ENCODE assay signal across 9 mouse cellular contexts in the genomic region with DNA sequence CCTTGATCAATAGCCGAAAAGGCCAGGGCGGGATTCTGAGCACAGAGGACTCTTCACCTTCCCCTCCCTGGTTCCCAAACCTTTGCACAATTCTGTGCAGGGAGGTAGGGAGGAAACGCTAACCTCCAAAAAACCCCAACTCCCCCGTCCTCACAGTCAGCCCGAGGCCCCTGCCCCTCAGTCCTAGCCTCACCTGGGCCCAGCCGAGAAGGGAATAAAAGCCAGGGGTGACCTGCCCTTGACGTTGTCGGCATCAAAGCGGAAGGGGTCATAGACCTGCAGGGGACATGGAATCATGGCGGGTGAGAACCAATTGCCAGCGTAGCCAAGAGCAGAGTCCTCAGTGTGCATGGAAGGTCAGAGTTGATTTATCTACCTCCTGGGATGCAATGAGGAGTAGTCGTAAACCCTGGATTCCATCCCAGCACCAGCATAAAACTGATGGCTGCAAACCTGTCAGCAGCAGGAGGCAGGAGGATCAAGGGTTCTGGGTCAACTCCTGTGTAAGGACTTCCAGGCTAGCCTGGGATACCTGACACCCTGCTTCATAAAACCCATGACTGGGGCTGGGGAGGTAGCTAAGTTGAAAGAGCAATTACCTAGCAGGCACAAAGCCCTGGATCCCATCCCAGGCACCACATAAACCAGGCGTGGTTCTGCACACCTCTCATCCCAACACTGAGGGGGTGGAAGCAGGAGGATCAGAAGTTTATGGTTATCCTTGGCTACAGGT. TPM values are rescaled to one million over a fixed set of nuclear protein-coding genes. Genes with fewer than 3 reads are reported as not detected.
DNase-seq lines count a peak whose midpoint lies in the region; ATAC-seq lines count a peak whose summit lies in the region.
"Had no signal": no experiment of that assay in that cellular context is flagged by ENCODE, and none has a peak within 500 bp of the region (broad histone marks: within the 10 kb centered on the region; RNA-seq: fewer than 3 reads in every experiment).

No protein-coding gene starts in this region.

- H3K27me3 ChIP-seq in kidney, embryonic 15.5 days: no peaks in the 10 kb centered on the region
- no peaks in the 10 kb centered on the region for H3K27me3 ChIP-seq in embryonic facial prominence, embryonic 10.5 days (replicated peaks; ENCODE audit: low read depth, poor library complexity, severe bottlenecking)
- no peaks in the 10 kb centered on the region; the same call in 1 of the 2 replicates for H3K27me3 ChIP-seq in hindbrain, embryonic 10.5 days (ENCODE audit: insufficient read depth, poor library complexity, severe bottlenecking)
- 0 out of 2 replicates have a peak, but pooled peaks cover 4% of the 10 kb centered on the region for H3K27me3 ChIP-seq in midbrain, embryonic 10.5 days (ENCODE audit: low read depth, poor library complexity, severe bottlenecking)

- H3K9me3 ChIP-seq in kidney, embryonic 15.5 days (replicated peaks): no peaks in the 10 kb centered on the region
- no peaks in the 10 kb centered on the region for H3K9me3 ChIP-seq in embryonic facial prominence, embryonic 10.5 days
- H3K9me3 ChIP-seq in hindbrain, embryonic 10.5 days: no peaks in the 10 kb centered on the region
- H3K9me3 ChIP-seq in midbrain, embryonic 10.5 days (replicated peaks): no peaks in the 10 kb centered on the region

- peak overlapping the region; percentile 74 for H3K4me2 ChIP-seq in kidney, embryonic 15.5 days

- peak overlapping the region; percentile 58 for H3K27ac ChIP-seq in kidney, embryonic 15.5 days
- H3K27ac ChIP-seq in embryonic facial prominence, embryonic 10.5 days (replicated peaks): peak overlapping the region; percentile 75
- peak overlapping the region; percentile 76 for H3K27ac ChIP-seq in hindbrain, embryonic 10.5 days
- H3K27ac ChIP-seq in midbrain, embryonic 10.5 days (replicated peaks): peak overlapping the region; percentile 73

- peaks cover 4% of the 10 kb centered on the region for H3K4me1 ChIP-seq in kidney, embryonic 15.5 days
- H3K4me1 ChIP-seq in embryonic facial prominence, embryonic 10.5 days: peaks cover 11% of the 10 kb centered on the region
- H3K4me1 ChIP-seq in hindbrain, embryonic 10.5 days (replicated peaks): peaks cover 8% of the 10 kb centered on the region
- H3K4me1 ChIP-seq in midbrain, embryonic 10.5 days: peaks cover 8% of the 10 kb centered on the region

- DNase-seq in kidney, adult 11 months: no peak
- DNase-seq in embryonic facial prominence, embryonic 10.5 days (ENCODE audit: low spot score): no peak
- DNase-seq in hindbrain, embryonic 10.5 days (ENCODE audit: low spot score): no peak
- no peak for DNase-seq in midbrain, embryonic 10.5 days (ENCODE audit: low spot score)
- DNase-seq in adrenal gland, adult 8-10 months: no peak
- DNase-seq in kidney, adult 18-20 months: no peak

- peak overlapping the region; percentile 52 for H3K4me3 ChIP-seq in kidney, embryonic 15.5 days (replicated peaks)
- H3K4me3 ChIP-seq in embryonic facial prominence, embryonic 10.5 days: peak overlapping the region; percentile 59
- peak overlapping the region; percentile 56 for H3K4me3 ChIP-seq in hindbrain, embryonic 10.5 days
- peak overlapping the region; percentile 57 for H3K4me3 ChIP-seq in midbrain, embryonic 10.5 days

- peak; percentile 61 for ATAC-seq in kidney, embryonic 15.5 days (replicated peaks; ENCODE audit: low FRiP score)
- ATAC-seq in megakaryocyte progenitor cell, adult 5-6 weeks (replicated peaks; ENCODE audit: poor library complexity): no peak

- H3K9ac ChIP-seq in kidney, embryonic 15.5 days: peak overlapping the region; percentile 41

- H3K36me3 ChIP-seq in kidney, embryonic 15.5 days: no peaks in the 10 kb centered on the region
- no peaks in the 10 kb centered on the region for H3K36me3 ChIP-seq in embryonic facial prominence, embryonic 10.5 days (replicated peaks)
- no peaks in the 10 kb centered on the region for H3K36me3 ChIP-seq in hindbrain, embryonic 10.5 days
- H3K36me3 ChIP-seq in midbrain, embryonic 10.5 days: no peaks in the 10 kb centered on the region

- 16% methylated on average over 13 of the region's 13 CpGs for WGBS in kidney, embryonic 15.5 days
- WGBS in embryonic facial prominence, embryonic 10.5 days: 62% methylated on average over 13 of the region's 13 CpGs
- WGBS in hindbrain, embryonic 10.5 days: 68% methylated on average over 13 of the region's 13 CpGs
- 59% methylated on average over 13 of the region's 13 CpGs for WGBS in midbrain, embryonic 10.5 days

RNA-seq across cellular contexts. Expression of gene Cyp4f18, which starts 20.4 kb away (rescaled TPM):
- polyA plus RNA-seq in kidney, embryonic 15.5 days (2015; fragmentation: Nextera tagmentation; extraction: Ambion mirVana): 0.82 and 1.3 TPM in 2 replicates
- 0.31 and 0.50 TPM in 2 replicates for polyA plus RNA-seq in embryonic facial prominence, embryonic 10.5 days (2016; fragmentation: Nextera tagmentation; extraction: Ambion mirVana)
- 0.50 and 1.0 TPM in 2 replicates for polyA plus RNA-seq in hindbrain, embryonic 10.5 days (2016; fragmentation: Nextera tagmentation; extraction: Ambion mirVana)
- polyA plus RNA-seq in midbrain, embryonic 10.5 days (2016; fragmentation: Nextera tagmentation; extraction: Ambion mirVana): 0.32 and 0.36 TPM in 2 replicates
- total RNA-seq in adrenal gland, adult 8-10 months (2022): 10 to 100 TPM in 2 of 4 experiments, 1 to 10 TPM in 2; 5.3 to 12.2 (median 8.6) TPM
- total RNA-seq in megakaryocyte progenitor cell, adult 5-6 weeks (2015): 6.5 and 10.8 TPM in 2 replicates
- total RNA-seq in megakaryocyte progenitor cell, adult 5-6 weeks (2017): 2.0 and 5.6 TPM in 2 replicates

RNA-seq across cellular contexts. Expression of gene Zfp961, which starts 38.2 kb away (rescaled TPM):
- polyA plus RNA-seq in kidney, embryonic 15.5 days (2015; fragmentation: Nextera tagmentation; extraction: Ambion mirVana): 26.4 and 26.5 TPM in 2 replicates
- polyA plus RNA-seq in embryonic facial prominence, embryonic 10.5 days (2016; fragmentation: Nextera tagmentation; extraction: Ambion mirVana): 27.3 and 27.7 TPM in 2 replicates
- polyA plus RNA-seq in hindbrain, embryonic 10.5 days (2016; fragmentation: Nextera tagmentation; extraction: Ambion mirVana): 18.3 and 26.3 TPM in 2 replicates
- polyA plus RNA-seq in midbrain, embryonic 10.5 days (2016; fragmentation: Nextera tagmentation; extraction: Ambion mirVana): 24.4 and 26.6 TPM in 2 replicates
- total RNA-seq in adrenal gland, adult 8-10 months (2022): 10 to 100 TPM; 22.0 to 30.6 (median 27.0) TPM
- 38.2 and 39.2 TPM in 2 replicates for total RNA-seq in megakaryocyte progenitor cell, adult 5-6 weeks (2015)
- total RNA-seq in megakaryocyte progenitor cell, adult 5-6 weeks (2017): 16.1 and 27.8 TPM in 2 replicates

RNA-seq across cellular contexts. Expression of gene Olfr372, which starts 52.0 kb away (rescaled TPM):
- not detected in 2 replicates for polyA plus RNA-seq in kidney, embryonic 15.5 days (2015; fragmentation: Nextera tagmentation; extraction: Ambion mirVana)
- polyA plus RNA-seq in embryonic facial prominence, embryonic 10.5 days (2016; fragmentation: Nextera tagmentation; extraction: Ambion mirVana): not detected in 2 replicates
- polyA plus RNA-seq in hindbrain, embryonic 10.5 days (2016; fragmentation: Nextera tagmentation; extraction: Ambion mirVana): not detected in 2 replicates
- polyA plus RNA-seq in midbrain, embryonic 10.5 days (2016; fragmentation: Nextera tagmentation; extraction: Ambion mirVana): not detected in 2 replicates
- not detected for total RNA-seq in adrenal gland, adult 8-10 months (2022)
- total RNA-seq in megakaryocyte progenitor cell, adult 5-6 weeks (2015): not detected in 2 replicates
- total RNA-seq in megakaryocyte progenitor cell, adult 5-6 weeks (2017): not detected in 2 replicates
- polyA plus RNA-seq: gonadal fat pad, adult 2 months had no signal
